Mouse (Mus musculus) lung, postnatal 0 days (tissue): ENCODE measurements around the gene Jade1. TPM values are rescaled to one million over a fixed set of nuclear protein-coding genes. Genes with fewer than 3 reads are reported as not detected.

Source experiments
- ATAC-seq: fragments of 200-750 bp; cut with Nextera tagmentation; 2 replicates; pipeline ENCODE4 v1.8.0; 2017; ENCODE audit warnings: moderate library complexity
- DNase-seq: peaks from one replicate; pipeline ENCODE4 v3.0.0-alpha.2; 2016; ENCODE audit warnings: low spot score
- H3K27ac ChIP-seq: fragments of 300-500 bp; sonication (generic); 2 replicates; pipeline ENCODE4 v1.5.1; 2014; ENCODE audit warnings: antibody characterized with exemption, mild to moderate bottlenecking, low read length, mixed read lengths
- H3K27me3 ChIP-seq: fragments of 300-500 bp; sonication (generic); replicated peaks from 2 replicates; pipeline ENCODE4 v1.6.1; 2014; ENCODE audit warnings: low read length, mixed read lengths; ENCODE audit not compliant: insufficient read depth
- H3K36me3 ChIP-seq: fragments of 300-500 bp; sonication (generic); 2 replicates; pipeline ENCODE4 v1.6.1; 2014; ENCODE audit warnings: low read length, mixed read lengths; ENCODE audit not compliant: insufficient read depth
- H3K4me1 ChIP-seq: fragments of 300-500 bp; sonication (generic); 2 replicates; pipeline ENCODE4 v1.6.1; 2014; ENCODE audit warnings: antibody characterized with exemption, low read depth, low read length, mixed read lengths; ENCODE audit not compliant: insufficient read depth
- H3K4me2 ChIP-seq: fragments of 300-500 bp; sonication (generic); replicated peaks from 2 replicates; pipeline ENCODE4 v1.6.1; 2014; ENCODE audit warnings: low read depth, mild to moderate bottlenecking, low read length, moderate library complexity, mixed read lengths
- H3K4me3 ChIP-seq: fragments of 300-500 bp; sonication (generic); 2 replicates; pipeline ENCODE4 v1.5.1; 2014; ENCODE audit warnings: low read depth, low read length
- H3K9ac ChIP-seq: fragments of 300-500 bp; sonication (generic); replicated peaks from 2 replicates; pipeline ENCODE4 v1.6.1; 2014; ENCODE audit warnings: low read depth, mild to moderate bottlenecking
- H3K9me3 ChIP-seq: fragments of 300-500 bp; sonication (generic); 2 replicates; pipeline ENCODE4 v1.6.1; 2016; ENCODE audit warnings: low read length, mixed read lengths
- CTCF ChIP-seq: IDR thresholded peaks from 2 replicates; pipeline ENCODE4 v1.5.1; 2016; ENCODE audit warnings: antibody characterized with exemption, mild to moderate bottlenecking
- EP300 ChIP-seq: IDR thresholded peaks from 2 replicates; pipeline ENCODE4 v1.6.1; 2016; ENCODE audit warnings: antibody characterized with exemption, mild to moderate bottlenecking, control low read depth
- WGBS: fragments of 180-500 bp; shearing (Covaris S2); extraction: QIAGEN DNeasy Blood & Tissue Kit; methylation state at CpG from one replicate; pipeline ENCODE4 v1.1.7; 2014; 5-methylcytosine and 5-hydroxymethylcytosine counted together
- polyA plus RNA-seq: library from polyadenylated mRNA; unstranded; fragments of >200 nt; fragmentation: Nextera tagmentation; extraction: Ambion mirVana; gene quantifications from 2 replicates; pipeline ENCODE4 v1.2.1, GENCODE M21; 2015

Gene Jade1
- polyA plus RNA-seq, 1 experiment from 2014 or later, result 6.0 TPM

GRCm38 (mm10) chr3:41586330-41586729, 30.8 kb downstream of the Jade1 start:
- no peak overlapping the region for H3K4me3 ChIP-seq
- ATAC-seq (no peak), DNase-seq (no peak)
- no peaks in the 10 kb centered on the region for H3K4me1 ChIP-seq
- no peak overlapping the region for H3K4me2 ChIP-seq
- TF ChIP-seq CTCF, result no peak
- no peak for TF ChIP-seq EP300
- 81% methylated on average over 6 of the region's 6 CpGs for WGBS
- H3K9ac ChIP-seq, result no peak overlapping the region
- no peak overlapping the region for H3K27ac ChIP-seq
- no peaks in the 10 kb centered on the region for H3K36me3 ChIP-seq
- H3K9me3 ChIP-seq, result no peaks in the 10 kb centered on the region
- H3K27me3 ChIP-seq, result no peaks in the 10 kb centered on the region

GRCm38 (mm10) chr3:41586917-41587316, 31.4 kb downstream of the Jade1 start:
- no peaks in the 10 kb centered on the region for H3K36me3 ChIP-seq
- no peak overlapping the region for H3K4me3 ChIP-seq
- no peak for TF ChIP-seq CTCF
- no peak for TF ChIP-seq EP300
- H3K27me3 ChIP-seq, result no peaks in the 10 kb centered on the region
- no peak overlapping the region for H3K9ac ChIP-seq
- no peaks in the 10 kb centered on the region for H3K4me1 ChIP-seq
- DNase-seq, result no peak
- no peak overlapping the region for H3K27ac ChIP-seq
- H3K4me2 ChIP-seq, result no peak overlapping the region
- ATAC-seq, result no peak
- 68% methylated on average over 7 of the region's 7 CpGs for WGBS
- H3K9me3 ChIP-seq, result no peaks in the 10 kb centered on the region

GRCm38 (mm10) chr3:41587588-41587987, 32.1 kb downstream of the Jade1 start:
- Histone ChIP-seq H3K27ac (no peak overlapping the region), H3K9me3 (no peaks in the 10 kb centered on the region), H3K4me3 (no peak overlapping the region), H3K9ac (no peak overlapping the region), H3K4me1 (no peaks in the 10 kb centered on the region), H3K4me2 (no peak overlapping the region), H3K36me3 (no peaks in the 10 kb centered on the region), H3K27me3 (no peaks in the 10 kb centered on the region)
- DNase-seq (peak; percentile 44), ATAC-seq (peak; percentile 22; the same call in 1 of the 2 replicates)
- TF ChIP-seq EP300 (no peak), CTCF (no peak)
- 67% methylated on average over 6 of the region's 6 CpGs for WGBS

- ATAC-seq (no peak), DNase-seq (no peak)
- Histone ChIP-seq H3K4me1 (no peaks in the 10 kb centered on the region), H3K9me3 (no peaks in the 10 kb centered on the region), H3K27me3 (no peaks in the 10 kb centered on the region), H3K4me3 (no peak overlapping the region), H3K27ac (no peak overlapping the region), H3K9ac (no peak overlapping the region), H3K4me2 (no peak overlapping the region), H3K36me3 (no peaks in the 10 kb centered on the region)
- 82% methylated on average over 8 of the region's 8 CpGs for WGBS
- TF ChIP-seq EP300 (no peak), CTCF (no peak)
These were observed 33.0 kb downstream of the Jade1 start for GRCm38 (mm10) chr3:41588495-41588894.

- H3K27me3 ChIP-seq, result no peaks in the 10 kb centered on the region
- no peak overlapping the region for H3K27ac ChIP-seq
- no peak overlapping the region for H3K9ac ChIP-seq
- H3K4me2 ChIP-seq, result no peak overlapping the region
- H3K4me3 ChIP-seq, result no peak overlapping the region
- H3K9me3 ChIP-seq, result no peaks in the 10 kb centered on the region
- DNase-seq (peak; percentile 20), ATAC-seq (no peak)
- no peaks in the 10 kb centered on the region for H3K4me1 ChIP-seq
- TF ChIP-seq EP300, result no peak
- TF ChIP-seq CTCF, result no peak
- 74% methylated on average over 19 of the region's 19 CpGs for WGBS
- no peaks in the 10 kb centered on the region for H3K36me3 ChIP-seq
These were observed 33.8 kb downstream of the Jade1 start for GRCm38 (mm10) chr3:41589246-41589914.

- Histone ChIP-seq H3K9ac (no peak overlapping the region), H3K4me1 (no peaks in the 10 kb centered on the region), H3K27ac (no peak overlapping the region), H3K4me3 (no peak overlapping the region), H3K27me3 (no peaks in the 10 kb centered on the region), H3K9me3 (no peaks in the 10 kb centered on the region), H3K4me2 (no peak overlapping the region), H3K36me3 (no peaks in the 10 kb centered on the region)
- no peak for ATAC-seq
- 75% methylated on average over 4 of the region's 4 CpGs for WGBS
- TF ChIP-seq EP300 (no peak), CTCF (no peak)
- no peak for DNase-seq
These were observed 34.5 kb downstream of the Jade1 start for GRCm38 (mm10) chr3:41589988-41590387.
